Mouse (Mus musculus) liver, embryonic 16.5 days (tissue): ENCODE measurements at regions not wholly inside any gene's neighbourhood (a gene's known extent, or its start where the extent isn't known, plus 50 kb on each side); places are given as distances from the start of the nearest gene placed in this dataset.

Experiments used
- ATAC-seq: fragments of 200-750 bp; cut with Nextera tagmentation; 2 replicates; pipeline ENCODE4 v1.8.0; 2017; ENCODE audit warnings: low read depth, mild to moderate bottlenecking, moderate number of reproducible peaks, moderate library complexity
- H3K27ac ChIP-seq: fragments of 300-500 bp; sonication (generic); 2 replicates; pipeline ENCODE4 v1.5.1; 2014; ENCODE audit warnings: mild to moderate bottlenecking, low read length
- H3K27me3 ChIP-seq: fragments of 300-500 bp; sonication (generic); 2 replicates; pipeline ENCODE4 v1.6.1; 2014; ENCODE audit warnings: low read depth, low read length, mixed read lengths; ENCODE audit not compliant: control insufficient read depth, insufficient read depth
- H3K36me3 ChIP-seq: fragments of 300-500 bp; sonication (generic); 2 replicates; pipeline ENCODE4 v1.6.1; 2014; ENCODE audit warnings: mild to moderate bottlenecking; ENCODE audit not compliant: control insufficient read depth, insufficient read depth
- H3K4me1 ChIP-seq: fragments of 300-500 bp; sonication (generic); 2 replicates; pipeline ENCODE4 v1.6.1; 2014; ENCODE audit warnings: low read depth, low read length, mixed read lengths; ENCODE audit not compliant: control insufficient read depth
- H3K4me2 ChIP-seq: fragments of 300-500 bp; sonication (generic); 2 replicates; pipeline ENCODE4 v1.6.1; 2014; ENCODE audit warnings: low read depth, low read length, mixed read lengths
- H3K4me3 ChIP-seq: fragments of 300-500 bp; sonication (generic); 2 replicates; pipeline ENCODE4 v1.5.1; 2014; ENCODE audit warnings: low read depth, mild to moderate bottlenecking, low read length
- H3K9ac ChIP-seq: fragments of 300-500 bp; sonication (generic); 2 replicates; pipeline ENCODE4 v1.6.1; 2014; ENCODE audit warnings: low read depth, low read length
- H3K9me3 ChIP-seq: fragments of 300-500 bp; sonication (generic); replicated peaks from 2 replicates; pipeline ENCODE4 v1.6.1; 2016; ENCODE audit warnings: low read length; ENCODE audit not compliant: control insufficient read depth
- WGBS: fragments of 180-500 bp; shearing (Covaris S2); extraction: QIAGEN DNeasy Blood & Tissue Kit; methylation state at CpG from one replicate; pipeline ENCODE4 v1.1.7; 2014; ENCODE audit not compliant: insufficient replicate concordance; 5-methylcytosine and 5-hydroxymethylcytosine counted together

GRCm38 (mm10) chr4:53327382-53328165, 112.6 kb upstream of the Slc44a1 start:
- no peak overlapping the region for H3K9ac ChIP-seq
- no peaks in the 10 kb centered on the region for H3K4me1 ChIP-seq
- ATAC-seq = no peak
- H3K9me3 ChIP-seq = no peaks in the 10 kb centered on the region
- H3K36me3 ChIP-seq = no peaks in the 10 kb centered on the region
- H3K27me3 ChIP-seq = no peaks in the 10 kb centered on the region
- no peak overlapping the region for H3K4me2 ChIP-seq
- WGBS = 56% methylated on average over 7 of the region's 7 CpGs
- H3K4me3 ChIP-seq = no peak overlapping the region
- H3K27ac ChIP-seq = no peak overlapping the region

GRCm38 (mm10) chr4:53323838-53324237, 116.4 kb upstream of the Slc44a1 start:
- H3K36me3 ChIP-seq = no peaks in the 10 kb centered on the region
- no peaks in the 10 kb centered on the region for H3K9me3 ChIP-seq
- no peak overlapping the region for H3K27ac ChIP-seq
- 38% methylated on average over 4 of the region's 4 CpGs for WGBS
- H3K9ac ChIP-seq = no peak overlapping the region
- ATAC-seq = no peak
- peaks cover 6% of the 10 kb centered on the region for H3K4me1 ChIP-seq
- H3K4me3 ChIP-seq = no peak overlapping the region
- no peak overlapping the region for H3K4me2 ChIP-seq
- H3K27me3 ChIP-seq = no peaks in the 10 kb centered on the region

GRCm38 (mm10) chr4:53323195-53323594, 117.0 kb upstream of the Slc44a1 start:
- H3K9ac ChIP-seq = no peak overlapping the region
- no peaks in the 10 kb centered on the region for H3K9me3 ChIP-seq
- ATAC-seq = no peak
- H3K27ac ChIP-seq = no peak overlapping the region
- H3K4me2 ChIP-seq = no peak overlapping the region
- no peaks in the 10 kb centered on the region for H3K27me3 ChIP-seq
- H3K36me3 ChIP-seq = no peaks in the 10 kb centered on the region
- WGBS = 54% methylated on average over 3 of the region's 3 CpGs
- no peak overlapping the region for H3K4me3 ChIP-seq
- peaks cover 6% of the 10 kb centered on the region for H3K4me1 ChIP-seq

- Histone ChIP-seq H3K27me3 (no peaks in the 10 kb centered on the region), H3K36me3 (no peaks in the 10 kb centered on the region), H3K9ac (no peak overlapping the region), H3K4me3 (no peak overlapping the region), H3K27ac (no peak overlapping the region), H3K9me3 (no peaks in the 10 kb centered on the region), H3K4me2 (no peak overlapping the region), H3K4me1 (peaks cover 6% of the 10 kb centered on the region)
- 67% methylated on average over 5 of the region's 5 CpGs for WGBS
- ATAC-seq = no peak
Observed at GRCm38 (mm10) chr4:53322484-53322883, 117.7 kb upstream of the Slc44a1 start.

- Histone ChIP-seq H3K4me2 (no peak overlapping the region), H3K4me3 (no peak overlapping the region), H3K9me3 (no peaks in the 10 kb centered on the region), H3K27ac (no peak overlapping the region), H3K27me3 (no peaks in the 10 kb centered on the region), H3K9ac (no peak overlapping the region), H3K4me1 (peaks cover 7% of the 10 kb centered on the region), H3K36me3 (no peaks in the 10 kb centered on the region)
- peak; percentile 83 for ATAC-seq
- 43% methylated on average over 6 of the region's 6 CpGs for WGBS
Observed at GRCm38 (mm10) chr4:53320735-53321449, 119.3 kb upstream of the Slc44a1 start.

- no peaks in the 10 kb centered on the region for H3K27me3 ChIP-seq
- no peak for ATAC-seq
- no peak overlapping the region for H3K4me3 ChIP-seq
- 71% methylated on average over 4 of the region's 4 CpGs for WGBS
- H3K4me1 ChIP-seq = peaks cover 9% of the 10 kb centered on the region
- H3K9ac ChIP-seq = no peak overlapping the region
- H3K27ac ChIP-seq = no peak overlapping the region
- H3K9me3 ChIP-seq = no peaks in the 10 kb centered on the region
- no peak overlapping the region for H3K4me2 ChIP-seq
- no peaks in the 10 kb centered on the region for H3K36me3 ChIP-seq
Observed at GRCm38 (mm10) chr4:53319051-53319450, 121.2 kb upstream of the Slc44a1 start.

- no peak overlapping the region for H3K9ac ChIP-seq
- H3K9me3 ChIP-seq = no peaks in the 10 kb centered on the region
- H3K4me1 ChIP-seq = peaks cover 9% of the 10 kb centered on the region
- H3K36me3 ChIP-seq = no peaks in the 10 kb centered on the region
- no peaks in the 10 kb centered on the region for H3K27me3 ChIP-seq
- WGBS = 64% methylated on average over 6 of the region's 6 CpGs
- no peak overlapping the region for H3K4me2 ChIP-seq
- H3K27ac ChIP-seq = no peak overlapping the region
- H3K4me3 ChIP-seq = no peak overlapping the region
- ATAC-seq = no peak
Observed at GRCm38 (mm10) chr4:53318181-53318580, 122.0 kb upstream of the Slc44a1 start.

- 59% methylated on average over 7 of the region's 7 CpGs for WGBS
- Histone ChIP-seq H3K9ac (no peak overlapping the region), H3K4me3 (no peak overlapping the region), H3K27me3 (no peaks in the 10 kb centered on the region), H3K4me1 (peaks cover 9% of the 10 kb centered on the region), H3K27ac (no peak overlapping the region), H3K36me3 (no peaks in the 10 kb centered on the region), H3K4me2 (no peak overlapping the region), H3K9me3 (no peaks in the 10 kb centered on the region)
- ATAC-seq = no peak
Observed at GRCm38 (mm10) chr4:53317453-53317824, 122.8 kb upstream of the Slc44a1 start.

- Histone ChIP-seq H3K27ac (no peak overlapping the region), H3K4me1 (peaks cover 9% of the 10 kb centered on the region), H3K9ac (no peak overlapping the region), H3K36me3 (no peaks in the 10 kb centered on the region), H3K9me3 (no peaks in the 10 kb centered on the region), H3K4me3 (no peak overlapping the region), H3K27me3 (no peaks in the 10 kb centered on the region), H3K4me2 (no peak overlapping the region)
- WGBS = 70% methylated on average over 14 of the region's 14 CpGs
- peak; percentile 37; the same call in 1 of the 2 replicates for ATAC-seq
Observed at GRCm38 (mm10) chr4:53316796-53317452, 123.3 kb upstream of the Slc44a1 start.
